Mouse (Mus musculus) liver, embryonic 16.5 days (tissue): ENCODE results near the gene Ifna16. TPM values are rescaled to one million over a fixed set of nuclear protein-coding genes. Genes with fewer than 3 reads are reported as not detected.

Experiments
- polyA plus RNA-seq: library from polyadenylated mRNA; unstranded; fragments of >200 nt; fragmentation: Nextera tagmentation; extraction: Ambion mirVana; gene quantifications from 2 replicates; pipeline ENCODE4 v1.2.1, GENCODE M21; 2015

Ifna16 gene
- polyA plus RNA-seq, 1 experiment from 2014 or later, result not detected

Other genes with a start within 250 kb of the Ifna16 start
- gene Hacd4, start 238.0 kb downstream of the Ifna16 start, polyA plus RNA-seq, result 5.4 and 5.5 TPM in 2 replicates
- gene Ifnb1, start 154.2 kb downstream of the Ifna16 start, polyA plus RNA-seq, result not detected in 2 replicates
- not detected in 2 replicates for gene Ifna15, start 118.7 kb downstream of the Ifna16 start, polyA plus RNA-seq
- gene Ifna14, start 105.1 kb downstream of the Ifna16 start, polyA plus RNA-seq, result not detected in 2 replicates
- gene Ifna9, start 84.5 kb downstream of the Ifna16 start, polyA plus RNA-seq, result not detected in 2 replicates
- not detected in 2 replicates for gene Ifna12, start 73.5 kb downstream of the Ifna16 start, polyA plus RNA-seq
- not detected in 2 replicates for gene C87499, start 42.5 kb downstream of the Ifna16 start, polyA plus RNA-seq
- not detected in 2 replicates for gene Ifna13, start 32.5 kb downstream of the Ifna16 start, polyA plus RNA-seq
- gene Ifna2, start 7.0 kb upstream of the Ifna16 start, polyA plus RNA-seq, result not detected in 2 replicates
- gene Ifnab, start 14.4 kb upstream of the Ifna16 start, polyA plus RNA-seq, result not detected in 2 replicates
- 0.25 and 0.32 TPM in 2 replicates for gene Gm26566, start 44.9 kb upstream of the Ifna16 start, polyA plus RNA-seq
- gene Klhl9, start 45.5 kb upstream of the Ifna16 start, polyA plus RNA-seq, result 22.4 and 23.5 TPM in 2 replicates
- gene Gm13271, start 77.9 kb upstream of the Ifna16 start, polyA plus RNA-seq, result not detected in 2 replicates
- 0.07 TPM in 1 of 2 replicates, not detected in the other for gene Gm13283, start 83.2 kb upstream of the Ifna16 start, polyA plus RNA-seq
- gene Gm13290, start 96.9 kb upstream of the Ifna16 start, polyA plus RNA-seq, result 0.11 TPM in 1 of 2 replicates, not detected in the other
- gene Gm13289, start 100.0 kb upstream of the Ifna16 start, polyA plus RNA-seq, result not detected in 2 replicates
- not detected in 2 replicates for gene Gm13272, start 102.9 kb upstream of the Ifna16 start, polyA plus RNA-seq
- not detected in 2 replicates for gene Ifnz, start 105.2 kb upstream of the Ifna16 start, polyA plus RNA-seq
- not detected in 2 replicates for gene Gm13276, start 108.8 kb upstream of the Ifna16 start, polyA plus RNA-seq
- not detected in 2 replicates for gene Gm13277, start 111.7 kb upstream of the Ifna16 start, polyA plus RNA-seq
- gene Gm13278, start 114.6 kb upstream of the Ifna16 start, polyA plus RNA-seq, result not detected in 2 replicates
- not detected in 2 replicates for gene Gm13275, start 117.6 kb upstream of the Ifna16 start, polyA plus RNA-seq
- gene Gm13279, start 120.5 kb upstream of the Ifna16 start, polyA plus RNA-seq, result not detected in 2 replicates
- gene Gm13285, start 122.7 kb upstream of the Ifna16 start, polyA plus RNA-seq, result 0.15 and 0.23 TPM in 2 replicates
- not detected in 2 replicates for gene Gm13287, start 126.3 kb upstream of the Ifna16 start, polyA plus RNA-seq
- gene Gm13288, start 128.6 kb upstream of the Ifna16 start, polyA plus RNA-seq, result not detected in 2 replicates
- not detected in 2 replicates for gene Ifna7, start 139.3 kb upstream of the Ifna16 start, polyA plus RNA-seq
- not detected in 2 replicates for gene Ifna11, start 143.0 kb upstream of the Ifna16 start, polyA plus RNA-seq
- not detected in 2 replicates for gene Ifna6, start 150.5 kb upstream of the Ifna16 start, polyA plus RNA-seq
- gene Ifna5, start 158.6 kb upstream of the Ifna16 start, polyA plus RNA-seq, result not detected in 2 replicates
- gene Ifna4, start 164.9 kb upstream of the Ifna16 start, polyA plus RNA-seq, result not detected in 2 replicates
- not detected in 2 replicates for gene Ifna1, start 173.2 kb upstream of the Ifna16 start, polyA plus RNA-seq
- not detected in 2 replicates for gene Ifne, start 203.3 kb upstream of the Ifna16 start, polyA plus RNA-seq